Mouse (Mus musculus): Measurements from ENCODE around the gene Mfap2.

DNA sequence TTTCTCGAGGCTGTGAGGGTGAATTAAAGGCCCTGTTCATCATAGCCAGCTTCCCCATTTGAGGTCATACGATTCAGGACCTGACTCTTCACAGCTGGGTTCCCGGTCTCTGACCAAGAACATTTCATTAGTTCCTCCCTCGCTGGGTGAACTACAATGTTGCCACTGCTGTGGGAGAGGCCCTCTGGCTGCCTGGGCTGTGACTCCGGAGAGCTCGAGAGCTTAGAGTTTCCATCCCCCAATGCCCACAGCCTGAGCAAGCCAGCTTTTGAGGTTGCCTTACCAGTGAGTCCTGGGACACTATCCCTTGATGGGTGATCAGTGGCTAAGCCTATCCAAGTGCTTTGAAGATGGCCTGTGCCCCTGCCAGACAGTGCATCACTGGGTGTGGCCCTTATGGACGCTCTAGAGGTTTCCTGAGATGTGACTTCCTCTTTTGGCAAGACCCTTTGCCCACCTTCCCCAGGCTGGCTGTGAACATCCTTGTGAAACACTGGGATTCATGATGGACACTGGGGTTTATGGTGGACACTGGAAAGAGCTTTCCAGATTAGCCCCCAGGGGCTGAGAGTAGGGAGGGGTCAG lies 21.4 kb upstream of the Mfap2 start:
- TF ChIP-seq GATA1 (IDR thresholded peaks at IDR 0.05; ENCODE audit: low read length), result no peak
- no peak for TF ChIP-seq TAL1 (IDR thresholded peaks at IDR 0.05; ENCODE audit: low read length)

Measured in erythroblast, embryonic 14.5 days (primary cell).